Mouse (Mus musculus) cortical plate, adult 2 months (tissue): ENCODE measurements at regions not wholly inside any gene's neighbourhood (a gene's known extent, or its start where the extent isn't known, plus 50 kb on each side); places are given as distances from the start of the nearest gene placed in this dataset.

Experiments used
- H3K27ac ChIP-seq: fragments of 200-500 bp; 2 replicates; pipeline ENCODE4 v1.5.1; 2012; ENCODE audit warnings: low read length, control low read depth, inconsistent platforms; ENCODE audit not compliant: insufficient read depth
- H3K4me1 ChIP-seq: fragments of 200-500 bp; 2 replicates; pipeline ENCODE4 v1.6.1; 2011; ENCODE audit warnings: low read length; ENCODE audit not compliant: control insufficient read depth, insufficient read depth
- H3K4me3 ChIP-seq: fragments of 200-500 bp; 2 replicates; pipeline ENCODE4 v1.5.1; 2011; ENCODE audit warnings: mild to moderate bottlenecking, low read length, control low read depth; ENCODE audit not compliant: insufficient read depth
- CTCF ChIP-seq: fragments of 200-500 bp; IDR thresholded peaks from 2 replicates; pipeline ENCODE4 v1.5.1; 2011; ENCODE audit warnings: mild to moderate bottlenecking, control low read depth, low read length; ENCODE audit not compliant: insufficient read depth; ENCODE audit errors: extremely low read depth
- POLR2A ChIP-seq: fragments of 200-500 bp; IDR thresholded peaks from 2 replicates; pipeline ENCODE4 v1.6.1; 2011; ENCODE audit warnings: mild to moderate bottlenecking, low read length, control low read depth; ENCODE audit not compliant: insufficient read depth; ENCODE audit errors: extremely low read depth

- TF ChIP-seq CTCF, result no peak
- TF ChIP-seq POLR2A, result no peak
- Histone ChIP-seq H3K4me1 (no peaks in the 10 kb centered on the region; the same call in 1 of the 2 replicates), H3K4me3 (no peak overlapping the region), H3K27ac (no peak overlapping the region)
These were observed 571.5 kb downstream of the Cetn3 start for GRCm38 (mm10) chr13:82354355-82354754.

DNA sequence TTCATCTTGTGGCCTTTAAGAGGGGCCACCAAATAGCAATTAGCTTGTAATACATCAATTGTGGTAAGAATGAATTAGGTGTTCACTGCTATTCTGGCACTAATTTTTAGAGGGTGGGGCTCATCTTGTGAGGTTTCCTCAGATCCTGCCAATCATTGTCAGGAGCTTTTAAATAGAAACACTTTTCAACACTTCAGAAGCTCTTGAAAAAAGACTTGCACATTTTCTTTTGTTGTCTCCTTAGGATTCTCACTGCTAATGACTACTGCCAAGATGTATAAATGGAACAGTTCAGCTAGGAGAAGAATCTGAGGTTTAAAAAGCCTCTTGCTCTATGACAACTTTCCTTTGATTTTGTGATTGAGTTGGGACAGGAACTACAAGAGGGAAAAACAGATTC is 572.4 kb downstream of the Cetn3 start:
- Histone ChIP-seq H3K4me3 (no peak overlapping the region), H3K27ac (0 out of 2 replicates have a peak overlapping the region, but pooled peaks have one; percentile 23), H3K4me1 (no peaks in the 10 kb centered on the region; the same call in 1 of the 2 replicates)
- TF ChIP-seq POLR2A (no peak), CTCF (no peak)

- no peaks in the 10 kb centered on the region; the same call in 1 of the 2 replicates for H3K4me1 ChIP-seq
- no peak overlapping the region for H3K27ac ChIP-seq
- H3K4me3 ChIP-seq, result no peak overlapping the region
- TF ChIP-seq CTCF, result no peak
- TF ChIP-seq POLR2A, result no peak
These were observed 576.6 kb downstream of the Cetn3 start for GRCm38 (mm10) chr13:82359442-82359841.

DNA sequence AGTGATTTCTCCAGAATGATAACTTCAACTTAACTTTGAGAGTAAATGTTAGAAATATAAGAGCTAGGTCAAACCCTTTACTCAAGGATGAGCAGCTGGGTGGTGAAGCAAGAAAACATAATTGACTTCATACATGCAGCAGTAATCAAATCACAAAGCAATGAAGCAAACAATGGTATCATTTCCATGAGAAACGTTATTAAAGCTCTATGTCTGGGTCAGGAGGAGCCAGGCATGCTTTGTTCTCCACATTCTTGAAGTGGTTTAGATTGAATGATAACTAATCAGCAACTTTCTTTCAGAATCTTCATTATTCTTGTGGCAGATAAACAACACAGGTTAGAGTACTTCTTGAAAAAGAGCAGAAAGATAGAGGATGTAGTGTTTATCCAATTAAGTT is 577.8 kb downstream of the Cetn3 start:
- Histone ChIP-seq H3K4me3 (no peak overlapping the region), H3K4me1 (no peaks in the 10 kb centered on the region), H3K27ac (no peak overlapping the region)
- TF ChIP-seq CTCF (no peak), POLR2A (no peak)

- H3K4me3 ChIP-seq, result no peak overlapping the region
- no peaks in the 10 kb centered on the region for H3K4me1 ChIP-seq
- TF ChIP-seq CTCF, result no peak
- no peak for TF ChIP-seq POLR2A
- no peak overlapping the region for H3K27ac ChIP-seq
These were observed 578.5 kb downstream of the Cetn3 start for GRCm38 (mm10) chr13:82361379-82361778.

DNA sequence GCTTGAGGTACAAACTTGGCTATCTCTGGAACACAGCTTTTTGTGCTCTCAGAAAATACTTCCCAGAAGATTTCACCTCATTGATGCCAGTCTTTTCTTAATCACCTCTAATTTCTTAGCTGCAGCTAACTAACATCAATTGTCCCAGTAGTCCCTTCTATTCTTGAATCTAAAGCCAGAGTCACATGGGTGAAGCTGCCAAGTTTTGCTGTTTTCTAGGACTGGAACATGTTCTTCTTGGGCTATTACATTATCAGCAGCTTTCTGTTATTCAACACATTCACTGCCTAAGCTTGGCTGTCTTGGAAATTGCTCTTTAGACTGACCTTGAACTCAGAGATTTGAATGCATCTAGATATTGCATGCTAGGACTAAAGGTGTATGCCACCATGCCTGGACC is 583.9 kb downstream of the Cetn3 start:
- Histone ChIP-seq H3K4me1 (no peaks in the 10 kb centered on the region), H3K27ac (no peak overlapping the region), H3K4me3 (no peak overlapping the region)
- TF ChIP-seq POLR2A (no peak), CTCF (no peak)

- Histone ChIP-seq H3K4me1 (no peaks in the 10 kb centered on the region), H3K4me3 (no peak overlapping the region), H3K27ac (no peak overlapping the region)
- TF ChIP-seq CTCF (no peak), POLR2A (no peak)
These were observed 588.7 kb downstream of the Cetn3 start for GRCm38 (mm10) chr13:82371579-82371978.

- H3K27ac ChIP-seq, result no peak overlapping the region
- TF ChIP-seq CTCF (no peak), POLR2A (no peak)
- no peaks in the 10 kb centered on the region for H3K4me1 ChIP-seq
- no peak overlapping the region for H3K4me3 ChIP-seq
These were observed 589.7 kb downstream of the Cetn3 start for GRCm38 (mm10) chr13:82372612-82373011.

GRCm38 (mm10) chr13:82392908-82393307 is 610.0 kb downstream of the Cetn3 start:
- Histone ChIP-seq H3K27ac (no peak overlapping the region), H3K4me3 (no peak overlapping the region), H3K4me1 (no peaks in the 10 kb centered on the region)
- no peak for TF ChIP-seq POLR2A
- no peak for TF ChIP-seq CTCF

GRCm38 (mm10) chr13:82393496-82393895 is 610.6 kb downstream of the Cetn3 start:
- H3K4me3 ChIP-seq, result no peak overlapping the region
- H3K27ac ChIP-seq, result no peak overlapping the region
- H3K4me1 ChIP-seq, result no peaks in the 10 kb centered on the region
- no peak for TF ChIP-seq POLR2A
- no peak for TF ChIP-seq CTCF
